Mouse (Mus musculus) ES-Bruce4 (cell line): ENCODE data around the gene Ect2l. TPM values are rescaled to one million over a fixed set of nuclear protein-coding genes. Genes with fewer than 3 reads are reported as not detected.

Experiments used
- H3K27ac ChIP-seq: 2 replicates; pipeline ENCODE4 v1.5.1; 2012; ENCODE audit warnings: low read length, inconsistent platforms; ENCODE audit not compliant: insufficient read depth
- H3K27me3 ChIP-seq: 2 replicates; pipeline ENCODE4 v1.6.1; 2012; ENCODE audit warnings: mild to moderate bottlenecking, low read length, inconsistent platforms; ENCODE audit not compliant: control insufficient read depth, poor library complexity, insufficient read depth, severe bottlenecking
- H3K36me3 ChIP-seq: 2 replicates; pipeline ENCODE4 v1.6.1; 2012; ENCODE audit warnings: inconsistent platforms, mild to moderate bottlenecking, low read length, moderate library complexity; ENCODE audit not compliant: control insufficient read depth, poor library complexity, insufficient read depth, severe bottlenecking
- H3K4me1 ChIP-seq: one replicate; pipeline ENCODE4 v1.8.1; 2011; ENCODE audit warnings: low read length; ENCODE audit not compliant: control insufficient read depth, insufficient read depth
- H3K4me3 ChIP-seq: 2 replicates; pipeline ENCODE4 v1.5.1; 2011; ENCODE audit warnings: low read depth, mild to moderate bottlenecking, low read length
- H3K9ac ChIP-seq: 2 replicates; pipeline ENCODE4 v1.6.1; 2012; ENCODE audit warnings: low read depth, mild to moderate bottlenecking, inconsistent platforms; ENCODE audit not compliant: poor library complexity, severe bottlenecking
- H3K9me3 ChIP-seq: replicated peaks from 2 replicates; pipeline ENCODE4 v1.6.1; 2012; ENCODE audit warnings: mild to moderate bottlenecking, low read length, inconsistent platforms; ENCODE audit not compliant: control insufficient read depth, poor library complexity, insufficient read depth, severe bottlenecking
- CTCF ChIP-seq: IDR thresholded peaks from one replicate; pipeline ENCODE4 v1.8.1; 2011; ENCODE audit warnings: low read depth, low read length
- EP300 ChIP-seq: IDR thresholded peaks from 2 replicates; pipeline ENCODE4 v1.6.1; 2011; ENCODE audit warnings: low read depth, low read length; ENCODE audit not compliant: insufficient read depth
- POLR2A ChIP-seq: IDR thresholded peaks from one replicate; pipeline ENCODE4 v1.8.1; 2011; ENCODE audit warnings: low read length; ENCODE audit not compliant: insufficient read depth
- polyA plus RNA-seq: library from polyadenylated mRNA; stranded (reverse); fragments of >200 nt; gene quantifications from 2 replicates; pipeline ENCODE4 v1.2.4, GENCODE M21; 2011; ENCODE audit warnings: low read depth; ENCODE audit not compliant: missing spikeins, insufficient read depth, insufficient read length

Gene Ect2l
- polyA plus RNA-seq, 1 experiment: 0.52 TPM

- Histone ChIP-seq H3K4me3 (no peak overlapping the region), H3K36me3 (peaks cover 6% of the 10 kb centered on the region; the same call in 1 of the 2 replicates), H3K27ac (peak overlapping the region; percentile 57; the same call in 1 of the 2 replicates), H3K9ac (no peak overlapping the region), H3K27me3 (no peaks in the 10 kb centered on the region), H3K9me3 (peaks cover 15% of the 10 kb centered on the region), H3K4me1 (no peaks in the 10 kb centered on the region)
- no peak for TF ChIP-seq EP300
- TF ChIP-seq CTCF: no peak
Measured at GRCm38 (mm10) chr10:18090691-18091090, 120.0 kb downstream of the Ect2l start.

GRCm38 (mm10) chr10:18082772-18083171 lies 127.9 kb downstream of the Ect2l start:
- Histone ChIP-seq H3K36me3 (no peaks in the 10 kb centered on the region), H3K4me1 (no peaks in the 10 kb centered on the region), H3K27ac (no peak overlapping the region), H3K27me3 (no peaks in the 10 kb centered on the region), H3K9ac (no peak overlapping the region), H3K9me3 (peaks cover 27% of the 10 kb centered on the region), H3K4me3 (no peak overlapping the region)
- TF ChIP-seq EP300 (no peak), CTCF (no peak), POLR2A (no peak)

- Histone ChIP-seq H3K4me1 (no peaks in the 10 kb centered on the region), H3K9ac (no peak overlapping the region), H3K4me3 (no peak overlapping the region), H3K27ac (no peak overlapping the region), H3K9me3 (peaks cover 19% of the 10 kb centered on the region), H3K27me3 (no peaks in the 10 kb centered on the region), H3K36me3 (no peaks in the 10 kb centered on the region)
- TF ChIP-seq EP300: no peak
- TF ChIP-seq POLR2A: no peak
- no peak for TF ChIP-seq CTCF
Measured at GRCm38 (mm10) chr10:18081536-18081935, 129.2 kb downstream of the Ect2l start.

Other genes starting within 250 kb of the Ect2l start
- gene Abracl, start 187.6 kb downstream of the Ect2l start, polyA plus RNA-seq: 54.5 and 58.5 TPM in 2 replicates
- gene Reps1, start 155.0 kb downstream of the Ect2l start, polyA plus RNA-seq: 78.1 and 85.1 TPM in 2 replicates
- 9.6 and 12.9 TPM in 2 replicates for gene Ccdc28a, start 24.1 kb upstream of the Ect2l start, polyA plus RNA-seq
- 26.9 and 28.1 TPM in 2 replicates for gene Nhsl1, start 108.1 kb upstream of the Ect2l start, polyA plus RNA-seq